Mouse (Mus musculus) olfactory bulb, adult 2 months (tissue): ENCODE data around the gene Pkm.

Experiments
- CTCF ChIP-seq: fragments of 200-500 bp; IDR thresholded peaks from 2 replicates; pipeline ENCODE4 v1.5.1; 2012; ENCODE audit warnings: low read depth, mild to moderate bottlenecking, low read length, moderate library complexity; ENCODE audit not compliant: insufficient read depth
- POLR2A ChIP-seq: fragments of 200-500 bp; IDR thresholded peaks from 2 replicates; pipeline ENCODE4 v1.6.1; 2012; ENCODE audit warnings: mild to moderate bottlenecking, low read depth, low read length, moderate library complexity; ENCODE audit not compliant: insufficient read depth

GRCm38 (mm10) chr9:59687416-59688046 lies 31.4 kb downstream of the Pkm start:
- TF ChIP-seq POLR2A (no peak), CTCF (no peak)
